Mouse (Mus musculus) G1E (cell line): ENCODE data around the gene Coch.
"Not testable (repeated sequence)": the region's sequence is repeated elsewhere in the genome, so short reads cannot be mapped to it uniquely, and the experiment has no call there.

ENCODE experiments used
- CTCF ChIP-seq: IDR thresholded peaks from 2 replicates; pipeline ENCODE4 v1.5.1; 2012; ENCODE audit warnings: low read depth, low read length, inconsistent platforms, mixed read lengths
- GATA1 ChIP-seq: IDR thresholded peaks from 2 replicates; pipeline ENCODE4 v1.6.1; 2012; ENCODE audit warnings: borderline replicate concordance, low read length, inconsistent platforms, mixed read lengths
- TAL1 ChIP-seq: conservative IDR thresholded peaks from 2 replicates; pipeline ENCODE4 v1.6.1; 2012; ENCODE audit warnings: low read depth, low read length, inconsistent platforms, mixed read lengths

GRCm38 (mm10) chr12:51649401-51649800 lies 56.3 kb downstream of the Coch start:
- TF ChIP-seq CTCF, TAL1, GATA1: not testable (repeated sequence)
